Mouse (Mus musculus) gastrocnemius, postnatal 36 days (tissue): ENCODE data around the gene Sall4. TPM values are rescaled to one million over a fixed set of nuclear protein-coding genes. Genes with fewer than 3 reads are reported as not detected.
A peak's percentile ranks its signal among the peaks of the same experiment; 100 is the strongest.
"Not testable (repeated sequence)": the region's sequence is repeated elsewhere in the genome, so short reads cannot be mapped to it uniquely, and the experiment has no call there.

Experiments used
- DNase-seq, 2 experiments: peaks; one replicate each; pipeline ENCODE4 v3.0.0; 2022
- intact Hi-C: fragments of 180-260 bp; cut with DNase I; formaldehyde crosslinking; loops from one replicate; pipeline ENCODE4 v1.15.1; 2025
- total RNA-seq, 2 experiments: library from RNA; stranded (reverse); gene quantifications; 2 replicates each; pipeline ENCODE4 v1.2.3; 2021

Gene Sall4
- total RNA-seq, 2 experiments from 2014 or later = 1.7 to 2.1 TPM

- intact Hi-C loops = no loop called here
- DNase-seq = no peak
Observed at GRCm38 (mm10) chr2:168761954-168762353, 5.8 kb downstream of the Sall4 start.

- intact Hi-C loops = no loop called here
Observed at GRCm38 (mm10) chr2:168761141-168761540, 6.6 kb downstream of the Sall4 start.

GRCm38 (mm10) chr2:168744406-168744805 is 23.3 kb downstream of the Sall4 start:
- not testable (repeated sequence) for DNase-seq
- intact Hi-C loops = loop anchor here (1.0 to 10.0 kb wide), 2 partner anchors 53 to 280 kb away; no protein-coding TSS in a partner anchor

More at GRCm38 (mm10) chr2:168761141-168761540, 6.6 kb downstream of the Sall4 start:
- no peak for DNase-seq

- intact Hi-C loops = loop anchor here (10.0 kb wide), 1 partner anchor 278 kb away; no protein-coding TSS in a partner anchor
- DNase-seq = no peak
Observed at GRCm38 (mm10) chr2:168742649-168743048, 25.1 kb downstream of the Sall4 start.

GRCm38 (mm10) chr2:168742059-168742627 is 25.6 kb downstream of the Sall4 start, which contains the start of gene Atp9a:
Gene Atp9a, minus strand, starts transcription at chr2:168742409.
- intact Hi-C loops = loop anchor here (10.0 kb wide), 1 partner anchor 277 kb away; no protein-coding TSS in a partner anchor
- no peak for DNase-seq

- intact Hi-C loops = loop anchor here (10.0 kb wide), 1 partner anchor 277 kb away; no protein-coding TSS in a partner anchor
- peak in 1 of 2 experiments; percentile 13 for DNase-seq
Observed at GRCm38 (mm10) chr2:168741273-168742058, 26.3 kb downstream of the Sall4 start.

- intact Hi-C loops = loop anchor here (10.0 kb wide), 1 partner anchor 276 kb away; no protein-coding TSS in a partner anchor
- no peak for DNase-seq
Observed at GRCm38 (mm10) chr2:168740496-168740895, 27.2 kb downstream of the Sall4 start.

- DNase-seq = no peak
- intact Hi-C loops = no loop called here
Observed at GRCm38 (mm10) chr2:168738854-168739253, 28.9 kb downstream of the Sall4 start.

- intact Hi-C loops = no loop called here
- no peak for DNase-seq
Observed at GRCm38 (mm10) chr2:168737878-168738277, 29.9 kb downstream of the Sall4 start.

GRCm38 (mm10) chr2:168734023-168734422 is 33.7 kb downstream of the Sall4 start:
- no peak for DNase-seq
- intact Hi-C loops = no loop called here

- no peak for DNase-seq
- intact Hi-C loops = no loop called here
Observed at GRCm38 (mm10) chr2:168731258-168731657, 36.5 kb downstream of the Sall4 start.

GRCm38 (mm10) chr2:168729736-168730135 is 38.0 kb downstream of the Sall4 start:
- intact Hi-C loops = no loop called here

GRCm38 (mm10) chr2:168728045-168728444 is 39.7 kb downstream of the Sall4 start:
- no peak for DNase-seq
- intact Hi-C loops = no loop called here

More at GRCm38 (mm10) chr2:168729736-168730135, 38.0 kb downstream of the Sall4 start:
- DNase-seq = no peak

GRCm38 (mm10) chr2:168726007-168726406 is 41.7 kb downstream of the Sall4 start:
- intact Hi-C loops = no loop called here
- no peak for DNase-seq

- intact Hi-C loops = no loop called here
- DNase-seq = no peak
Observed at GRCm38 (mm10) chr2:168721313-168721712, 46.4 kb downstream of the Sall4 start.

GRCm38 (mm10) chr2:168719742-168720141 is 48.0 kb downstream of the Sall4 start:
- intact Hi-C loops = no loop called here
- no peak for DNase-seq

- no peak for DNase-seq
- intact Hi-C loops = no loop called here
Observed at GRCm38 (mm10) chr2:168718735-168719134, 49.0 kb downstream of the Sall4 start.

GRCm38 (mm10) chr2:168718267-168718666 is 49.5 kb downstream of the Sall4 start:
- intact Hi-C loops = no loop called here

GRCm38 (mm10) chr2:168712199-168713176 is 55.3 kb downstream of the Sall4 start:
- no peak for DNase-seq
- intact Hi-C loops = no loop called here

More at GRCm38 (mm10) chr2:168718267-168718666, 49.5 kb downstream of the Sall4 start:
- no peak for DNase-seq

- intact Hi-C loops = no loop called here
- DNase-seq = no peak
Observed at GRCm38 (mm10) chr2:168710979-168711378, 56.8 kb downstream of the Sall4 start.
